Comparison of ENCODE assay signal across 15 mouse cellular contexts in genomic region chr7:74491683-74492355, GRCm38 (mm10).
"Had no signal": no experiment of that assay in that cellular context is flagged by ENCODE, and none has a peak within 500 bp of the region (broad histone marks: within the 10 kb centered on the region; RNA-seq: fewer than 3 reads in every experiment).

No protein-coding gene starts in this region.

- H3K27ac ChIP-seq: kidney, postnatal 0 days; left cerebral cortex, adult 2 months; limb, embryonic 15.5 days; liver, embryonic 12.5 days; midbrain, embryonic 12.5 days; neural tube, embryonic 13.5 days had no signal

- H3K4me3 ChIP-seq: left cerebral cortex, adult 2 months; limb, embryonic 15.5 days; liver, embryonic 12.5 days; midbrain, embryonic 12.5 days; neural tube, embryonic 13.5 days had no signal

- H3K4me2 ChIP-seq: limb, embryonic 15.5 days; liver, embryonic 12.5 days; midbrain, embryonic 12.5 days; neural tube, embryonic 13.5 days had no signal

- ATAC-seq: liver, embryonic 12.5 days; midbrain, embryonic 16.5 days had no signal

- H3K27me3 ChIP-seq: limb, embryonic 15.5 days; liver, embryonic 12.5 days; midbrain, embryonic 12.5 days had no signal

- H3K9me3 ChIP-seq: limb, embryonic 15.5 days; liver, embryonic 12.5 days; midbrain, embryonic 12.5 days; neural tube, embryonic 13.5 days had no signal

- DNase-seq: kidney, adult 9 months; kidney, postnatal 36 days; lung, postnatal 10 days; retina, postnatal 1 day; right cerebral cortex, postnatal 4 days; spleen, adult 18-20 months; thymus, adult 18-20 months; thymus, postnatal 14 days had no signal

- H3K4me1 ChIP-seq: limb, embryonic 15.5 days; liver, embryonic 12.5 days; midbrain, embryonic 12.5 days; neural tube, embryonic 13.5 days had no signal

- H3K36me3 ChIP-seq: limb, embryonic 15.5 days; liver, embryonic 12.5 days; midbrain, embryonic 12.5 days; neural tube, embryonic 13.5 days had no signal

- H3K9ac ChIP-seq: limb, embryonic 15.5 days; liver, embryonic 12.5 days; midbrain, embryonic 12.5 days; neural tube, embryonic 13.5 days had no signal
